Mouse (Mus musculus) hindbrain, embryonic 13.5 days (tissue): ENCODE measurements around the gene Adrb1. TPM values are rescaled to one million over a fixed set of nuclear protein-coding genes. Genes with fewer than 3 reads are reported as not detected.

Source experiments
- ATAC-seq: fragments of 200-750 bp; cut with Nextera tagmentation; 2 replicates; pipeline ENCODE4 v1.8.0; 2017; ENCODE audit warnings: moderate TSS enrichment; ENCODE audit not compliant: low FRiP score
- H3K27ac ChIP-seq: fragments of 300-500 bp; sonication (generic); 2 replicates; pipeline ENCODE4 v1.5.1; 2015; ENCODE audit warnings: inconsistent platforms, mild to moderate bottlenecking, moderate library complexity
- H3K27me3 ChIP-seq: fragments of 300-500 bp; sonication (generic); 2 replicates; pipeline ENCODE4 v1.6.1; 2015; ENCODE audit warnings: mild to moderate bottlenecking, inconsistent platforms
- H3K36me3 ChIP-seq: fragments of 300-500 bp; sonication (generic); 2 replicates; pipeline ENCODE4 v1.6.1; 2015; ENCODE audit warnings: mild to moderate bottlenecking, inconsistent platforms
- H3K4me1 ChIP-seq: fragments of 300-500 bp; sonication (generic); replicated peaks from 2 replicates; pipeline ENCODE4 v1.6.1; 2015; ENCODE audit warnings: inconsistent platforms
- H3K4me2 ChIP-seq: fragments of 300-500 bp; sonication (generic); 2 replicates; pipeline ENCODE4 v1.6.1; 2015; ENCODE audit warnings: inconsistent platforms, mild to moderate bottlenecking, moderate library complexity
- H3K4me3 ChIP-seq: fragments of 300-500 bp; sonication (generic); 2 replicates; pipeline ENCODE4 v1.5.1; 2015; ENCODE audit warnings: mild to moderate bottlenecking, inconsistent platforms
- H3K9ac ChIP-seq: fragments of 300-500 bp; sonication (generic); 2 replicates; pipeline ENCODE4 v1.6.1; 2015; ENCODE audit warnings: mild to moderate bottlenecking, inconsistent platforms
- H3K9me3 ChIP-seq: fragments of 300-500 bp; sonication (generic); 2 replicates; pipeline ENCODE4 v1.6.1; 2016; ENCODE audit warnings: inconsistent platforms
- WGBS: fragments of 180-500 bp; shearing (Covaris S2); methylation state at CpG from one replicate; pipeline ENCODE4 v1.1.7; 2015; 5-methylcytosine and 5-hydroxymethylcytosine counted together
- polyA plus RNA-seq: library from polyadenylated mRNA; unstranded; fragments of >200 nt; fragmentation: Nextera tagmentation; extraction: Ambion mirVana; gene quantifications from 2 replicates; pipeline ENCODE4 v1.2.1, GENCODE M21; 2015

Gene Adrb1
- polyA plus RNA-seq: 0.31 and 0.44 TPM in 2 replicates

- ATAC-seq: peak; percentile 72
- H3K36me3 ChIP-seq: no peaks in the 10 kb centered on the region
- H3K4me3 ChIP-seq: peak within 1 kb of the TSS; percentile 56
- H3K4me2 ChIP-seq: peak within 1 kb of the TSS; percentile 97
- no peaks in the 10 kb centered on the region for H3K9me3 ChIP-seq
- peak within 1 kb of the TSS; percentile 73 for H3K9ac ChIP-seq
- WGBS: under 1% methylated on average over 35 of the region's 63 CpGs
- H3K27ac ChIP-seq: no peak within 1 kb of the TSS; the same call in 1 of the 2 replicates
- H3K27me3 ChIP-seq: peaks cover 85% of the 10 kb centered on the region
- peaks cover 34% of the 10 kb centered on the region for H3K4me1 ChIP-seq
Measured at GRCm38 (mm10) chr19:56721387-56722211, at the start of gene Adrb1. Gene Adrb1 (plus strand): TSS chr19:56722199.

- Histone ChIP-seq H3K27ac (no peak overlapping the region), H3K9ac (no peak overlapping the region), H3K9me3 (no peaks in the 10 kb centered on the region), H3K36me3 (no peaks in the 10 kb centered on the region), H3K4me3 (no peak overlapping the region), H3K4me2 (no peak overlapping the region), H3K27me3 (peaks cover 4% of the 10 kb centered on the region; the same call in 1 of the 2 replicates), H3K4me1 (peaks cover 6% of the 10 kb centered on the region; the same call in 1 of the 2 replicates)
- ATAC-seq: no peak
- WGBS: 91% methylated on average over 5 of the region's 5 CpGs
Measured at GRCm38 (mm10) chr19:56675690-56676089, 46.3 kb upstream of the Adrb1 start.

- WGBS: 93% methylated on average over 4 of the region's 4 CpGs
- no peak for ATAC-seq
- H3K4me3 ChIP-seq: no peak overlapping the region
Measured at GRCm38 (mm10) chr19:56676506-56676905, 45.5 kb upstream of the Adrb1 start.

GRCm38 (mm10) chr19:56677611-56678010 lies 44.4 kb upstream of the Adrb1 start:
- Histone ChIP-seq H3K4me2 (no peak overlapping the region), H3K4me3 (no peak overlapping the region), H3K27ac (no peak overlapping the region), H3K9ac (no peak overlapping the region), H3K27me3 (0 out of 2 replicates have a peak, but pooled peaks cover 2% of the 10 kb centered on the region), H3K9me3 (no peaks in the 10 kb centered on the region), H3K36me3 (no peaks in the 10 kb centered on the region), H3K4me1 (peaks cover 6% of the 10 kb centered on the region; the same call in 1 of the 2 replicates)
- WGBS: 76% methylated on average over 8 of the region's 8 CpGs
- ATAC-seq: no peak

More at GRCm38 (mm10) chr19:56676506-56676905, 45.5 kb upstream of the Adrb1 start:
- Histone ChIP-seq H3K4me1 (peaks cover 6% of the 10 kb centered on the region; the same call in 1 of the 2 replicates), H3K27me3 (peaks cover 6% of the 10 kb centered on the region; the same call in 1 of the 2 replicates), H3K4me2 (no peak overlapping the region), H3K9ac (no peak overlapping the region), H3K27ac (no peak overlapping the region), H3K36me3 (no peaks in the 10 kb centered on the region), H3K9me3 (no peaks in the 10 kb centered on the region)

- H3K4me3 ChIP-seq: no peak overlapping the region
- H3K27me3 ChIP-seq: 0 out of 2 replicates have a peak, but pooled peaks cover 2% of the 10 kb centered on the region
- no peaks in the 10 kb centered on the region for H3K36me3 ChIP-seq
- H3K4me2 ChIP-seq: no peak overlapping the region
- H3K4me1 ChIP-seq: peaks cover 6% of the 10 kb centered on the region; the same call in 1 of the 2 replicates
- 89% methylated on average over 9 of the region's 9 CpGs for WGBS
- no peak overlapping the region for H3K9ac ChIP-seq
- no peak for ATAC-seq
- H3K27ac ChIP-seq: no peak overlapping the region
- H3K9me3 ChIP-seq: no peaks in the 10 kb centered on the region
Measured at GRCm38 (mm10) chr19:56678516-56678915, 43.5 kb upstream of the Adrb1 start.

- WGBS: 85% methylated on average over 18 of the region's 18 CpGs
- Histone ChIP-seq H3K4me1 (peaks cover 6% of the 10 kb centered on the region; the same call in 1 of the 2 replicates), H3K27ac (no peak overlapping the region), H3K9ac (no peak overlapping the region), H3K4me3 (no peak overlapping the region), H3K4me2 (no peak overlapping the region), H3K27me3 (0 out of 2 replicates have a peak, but pooled peaks cover 2% of the 10 kb centered on the region), H3K9me3 (no peaks in the 10 kb centered on the region), H3K36me3 (no peaks in the 10 kb centered on the region)
- no peak for ATAC-seq
Measured at GRCm38 (mm10) chr19:56679213-56679965, 42.6 kb upstream of the Adrb1 start.

- no peak overlapping the region for H3K4me3 ChIP-seq
- no peak overlapping the region for H3K4me2 ChIP-seq
- no peaks in the 10 kb centered on the region for H3K36me3 ChIP-seq
- WGBS: 83% methylated on average over 7 of the region's 7 CpGs
- no peak for ATAC-seq
- no peak overlapping the region for H3K27ac ChIP-seq
- H3K9ac ChIP-seq: no peak overlapping the region
- H3K4me1 ChIP-seq: peaks cover 6% of the 10 kb centered on the region; the same call in 1 of the 2 replicates
- H3K9me3 ChIP-seq: no peaks in the 10 kb centered on the region
- H3K27me3 ChIP-seq: 0 out of 2 replicates have a peak, but pooled peaks cover 2% of the 10 kb centered on the region
Measured at GRCm38 (mm10) chr19:56679992-56680391, 42.0 kb upstream of the Adrb1 start.

- H3K9ac ChIP-seq: no peak overlapping the region
- H3K4me3 ChIP-seq: no peak overlapping the region
- no peaks in the 10 kb centered on the region for H3K36me3 ChIP-seq
- peaks cover 10% of the 10 kb centered on the region for H3K4me1 ChIP-seq
- no peak overlapping the region for H3K4me2 ChIP-seq
- H3K27me3 ChIP-seq: 0 out of 2 replicates have a peak, but pooled peaks cover 2% of the 10 kb centered on the region
- no peak overlapping the region for H3K27ac ChIP-seq
- no peak for ATAC-seq
- no peaks in the 10 kb centered on the region for H3K9me3 ChIP-seq
- WGBS: 88% methylated on average over 7 of the region's 7 CpGs
Measured at GRCm38 (mm10) chr19:56682297-56682696, 39.7 kb upstream of the Adrb1 start.

GRCm38 (mm10) chr19:56682843-56683242 lies 39.2 kb upstream of the Adrb1 start:
- H3K9me3 ChIP-seq: no peaks in the 10 kb centered on the region
- peaks cover 14% of the 10 kb centered on the region for H3K4me1 ChIP-seq
- ATAC-seq: no peak
- H3K36me3 ChIP-seq: no peaks in the 10 kb centered on the region
- H3K9ac ChIP-seq: no peak overlapping the region
- 88% methylated on average over 7 of the region's 7 CpGs for WGBS
- no peak overlapping the region for H3K4me2 ChIP-seq
- no peak overlapping the region for H3K27ac ChIP-seq
- no peak overlapping the region for H3K4me3 ChIP-seq
- 0 out of 2 replicates have a peak, but pooled peaks cover 2% of the 10 kb centered on the region for H3K27me3 ChIP-seq

GRCm38 (mm10) chr19:56685515-56685914 lies 36.5 kb upstream of the Adrb1 start:
- no peaks in the 10 kb centered on the region for H3K36me3 ChIP-seq
- no peak overlapping the region for H3K4me2 ChIP-seq
- peaks cover 9% of the 10 kb centered on the region for H3K4me1 ChIP-seq
- ATAC-seq: no peak
- no peak overlapping the region for H3K9ac ChIP-seq
- no peaks in the 10 kb centered on the region for H3K9me3 ChIP-seq
- WGBS: 86% methylated on average over 7 of the region's 7 CpGs
- 0 out of 2 replicates have a peak, but pooled peaks cover 2% of the 10 kb centered on the region for H3K27me3 ChIP-seq
- no peak overlapping the region for H3K27ac ChIP-seq
- H3K4me3 ChIP-seq: no peak overlapping the region

GRCm38 (mm10) chr19:56686218-56686617 lies 35.8 kb upstream of the Adrb1 start:
- no peak overlapping the region for H3K4me2 ChIP-seq
- peaks cover 9% of the 10 kb centered on the region for H3K4me1 ChIP-seq
- no peak overlapping the region for H3K4me3 ChIP-seq
- H3K27me3 ChIP-seq: no peaks in the 10 kb centered on the region
- H3K9ac ChIP-seq: no peak overlapping the region
- no peaks in the 10 kb centered on the region for H3K36me3 ChIP-seq
- no peak overlapping the region for H3K27ac ChIP-seq
- no peak for ATAC-seq
- H3K9me3 ChIP-seq: no peaks in the 10 kb centered on the region
- WGBS: 71% methylated on average over 12 of the region's 12 CpGs

GRCm38 (mm10) chr19:56687026-56687635 lies 34.9 kb upstream of the Adrb1 start:
- WGBS: 72% methylated on average over 8 of the region's 8 CpGs
- no peak for ATAC-seq
- H3K9me3 ChIP-seq: no peaks in the 10 kb centered on the region

More at GRCm38 (mm10) chr19:56687026-56687635, 34.9 kb upstream of the Adrb1 start:
- Histone ChIP-seq H3K36me3 (no peaks in the 10 kb centered on the region), H3K27me3 (no peaks in the 10 kb centered on the region), H3K9ac (no peak overlapping the region), H3K4me3 (no peak overlapping the region), H3K4me1 (peaks cover 9% of the 10 kb centered on the region), H3K27ac (no peak overlapping the region), H3K4me2 (no peak overlapping the region)
